Mouse (Mus musculus) left cerebral cortex, postnatal 10 days (tissue): ENCODE results near the gene Desi1. TPM values are rescaled to one million over a fixed set of nuclear protein-coding genes. Genes with fewer than 3 reads are reported as not detected.

Source experiments
- DNase-seq, 2 experiments: peaks; one replicate each; pipeline ENCODE4 v3.0.0; 2021 to 2022; ENCODE audit warnings: low spot score in 2 of 2, mixed read lengths in 1 of 2; ENCODE audit errors: extremely low spot score in 1 of 2
- intact Hi-C: fragments of 180-260 bp; cut with DNase I; formaldehyde crosslinking; loops from one replicate; pipeline ENCODE4 v1.15.1; 2025
- total RNA-seq, 2 experiments: library from RNA; stranded (reverse); gene quantifications; 2 replicates each; pipeline ENCODE4 v1.2.3; 2021

Desi1 gene
- total RNA-seq, result 10 to 100 TPM; 91.9 to 93.6 TPM

DNA sequence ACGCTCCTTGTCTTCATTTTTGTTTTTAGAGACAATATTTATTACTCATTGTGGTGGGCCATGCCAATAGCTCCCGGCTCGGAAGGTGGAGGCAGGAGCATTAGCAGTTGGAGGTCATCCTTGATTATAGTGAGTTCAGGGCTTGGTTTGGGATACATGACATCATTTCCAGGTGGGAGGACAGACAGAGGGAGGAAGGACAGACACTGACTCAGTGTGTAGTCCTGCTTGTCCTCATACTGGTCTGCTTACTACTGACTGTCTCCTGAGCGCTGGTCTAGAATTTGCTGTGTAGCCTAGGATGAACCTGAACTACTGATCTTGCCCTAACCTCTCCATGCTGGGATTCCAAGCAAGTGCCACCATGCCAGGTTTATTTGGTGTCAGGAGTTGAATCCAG lies at the start of gene Desi1:
Gene Desi1 (minus strand): TSS at position 101 of the 400 bp plus-strand sequence.
- intact Hi-C loops, result no loop called here

DNA sequence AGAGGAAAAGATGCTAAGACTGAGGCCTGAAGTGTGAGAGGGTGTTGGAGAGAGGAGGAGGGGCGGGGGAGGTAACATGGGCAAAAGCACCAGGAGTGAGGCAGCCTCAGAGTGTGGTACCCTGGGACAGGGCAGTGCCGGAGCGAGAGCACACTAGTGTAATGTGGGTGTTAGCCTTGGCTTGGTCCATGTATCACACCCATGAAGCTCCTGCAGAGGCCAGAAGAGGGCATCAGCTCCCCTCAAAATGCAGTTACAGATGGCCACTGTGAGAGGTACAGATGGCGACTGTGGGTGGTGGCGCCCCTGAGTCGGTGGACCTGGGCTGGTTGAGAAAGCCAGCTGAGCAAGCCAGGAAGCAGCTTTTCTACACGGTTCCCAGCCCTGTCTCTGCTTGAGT lies 47.5 kb upstream of the Desi1 start:
- DNase-seq, result peak in 1 of 2 experiments; percentile 47
- intact Hi-C loops, result no loop called here

More for the DNA sequence above, at the start of gene Desi1:
- DNase-seq, result no peak

DNA sequence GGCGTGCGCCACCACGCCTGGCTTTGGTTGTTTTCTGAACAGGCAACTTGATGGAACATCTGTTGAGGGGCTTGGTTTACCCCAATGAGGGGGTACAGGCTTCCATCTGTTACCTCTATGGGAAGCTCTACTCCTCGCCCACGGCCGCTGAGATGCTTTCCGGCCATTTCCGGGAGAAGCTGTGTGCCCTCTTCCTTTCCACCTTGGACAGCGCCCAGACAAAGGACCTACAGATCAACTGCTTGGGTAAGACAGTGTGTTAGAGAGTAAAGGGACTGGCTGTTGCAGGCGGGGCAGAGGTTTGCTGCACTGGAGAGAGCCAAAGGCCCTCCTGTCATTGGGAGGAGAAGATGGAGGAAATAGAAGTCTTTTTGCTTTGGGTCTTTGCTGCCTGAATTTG lies 46.2 kb upstream of the Desi1 start:
- intact Hi-C loops, result no loop called here
- DNase-seq, result no peak

DNA sequence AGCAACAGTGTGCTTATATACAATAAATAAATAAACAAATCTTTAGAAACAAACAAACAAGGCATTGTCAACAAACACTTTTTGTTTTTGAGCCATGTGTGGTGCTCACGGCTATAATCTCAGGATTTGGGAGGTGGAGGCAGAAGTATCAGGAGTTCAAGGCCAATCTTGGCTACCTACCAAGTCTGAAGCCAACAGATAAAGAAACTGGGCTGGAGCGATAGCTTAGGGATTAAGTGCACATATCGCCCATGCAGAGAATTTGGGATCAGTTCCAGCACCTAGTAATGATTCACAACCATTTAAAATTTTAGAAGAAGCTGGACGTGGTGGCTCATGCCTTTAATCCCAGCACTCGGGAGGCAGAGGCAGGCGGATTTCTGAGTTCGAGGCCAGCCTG lies 39.8 kb upstream of the Desi1 start:
- intact Hi-C loops, result no loop called here
- DNase-seq, result no peak

DNA sequence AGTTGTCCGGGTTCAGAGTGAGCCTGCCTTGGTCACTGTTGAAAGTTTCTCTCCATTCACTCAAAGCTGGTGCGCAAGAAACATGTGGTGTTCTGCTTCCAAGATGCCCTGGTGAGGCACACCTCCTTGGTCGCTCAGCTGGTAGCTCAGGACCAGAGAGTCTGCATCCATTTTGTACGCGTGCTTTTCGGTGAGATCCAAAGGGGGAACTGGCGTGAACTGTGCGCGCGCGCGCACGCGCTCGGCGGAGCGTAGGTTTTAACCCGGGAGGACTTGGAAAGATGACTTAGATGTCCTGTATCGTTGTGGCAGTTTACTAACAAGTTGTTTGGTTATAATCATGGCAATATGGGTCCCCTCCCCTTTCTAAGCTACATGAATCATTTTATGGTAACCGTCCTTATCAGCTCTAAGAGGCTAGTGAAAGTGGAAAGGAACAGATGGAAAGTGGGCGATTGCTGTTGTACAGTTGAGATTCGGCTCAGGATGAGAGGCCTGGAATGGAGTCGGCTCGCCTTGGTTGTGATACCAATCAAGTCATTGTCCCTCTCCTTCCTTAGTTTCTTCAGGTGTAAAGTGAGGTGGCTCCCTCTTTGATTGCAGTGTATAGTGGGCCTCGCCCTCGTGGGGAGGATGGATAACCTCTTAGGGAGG lies 38.3 kb upstream of the Desi1 start:
- intact Hi-C loops, result no loop called here
- no peak for DNase-seq

DNA sequence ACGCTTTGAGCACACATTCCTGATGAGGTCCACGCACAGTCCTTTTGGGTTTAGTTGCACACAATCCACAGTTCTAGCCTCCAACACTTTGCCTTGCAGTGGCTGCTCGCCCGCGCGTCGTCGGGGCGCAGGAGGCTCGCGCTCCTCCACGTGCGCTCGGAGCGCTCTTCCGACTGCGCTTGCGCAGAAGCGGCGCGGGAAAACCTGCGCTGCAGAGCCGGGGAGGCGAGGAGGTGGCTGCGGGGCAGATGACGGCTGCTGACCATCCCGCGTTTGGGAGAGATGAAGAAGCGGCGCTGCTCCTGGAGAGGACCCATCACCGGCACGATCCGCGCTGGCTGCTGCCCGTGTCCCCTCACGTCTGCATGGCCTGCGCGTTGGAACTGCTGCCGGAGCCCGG lies 36.2 kb upstream of the Desi1 start, which contains the start of gene Mei1:
Gene Mei1 (plus strand): TSS at position 99 of the 400 bp plus-strand sequence.
- intact Hi-C loops, result loop anchor here (5.0 kb wide), 2 partner anchors 37 to 57 kb away; partner anchors contain the start of gene Ccdc134
- DNase-seq, result peak in 1 of 2 experiments; percentile 24

DNA sequence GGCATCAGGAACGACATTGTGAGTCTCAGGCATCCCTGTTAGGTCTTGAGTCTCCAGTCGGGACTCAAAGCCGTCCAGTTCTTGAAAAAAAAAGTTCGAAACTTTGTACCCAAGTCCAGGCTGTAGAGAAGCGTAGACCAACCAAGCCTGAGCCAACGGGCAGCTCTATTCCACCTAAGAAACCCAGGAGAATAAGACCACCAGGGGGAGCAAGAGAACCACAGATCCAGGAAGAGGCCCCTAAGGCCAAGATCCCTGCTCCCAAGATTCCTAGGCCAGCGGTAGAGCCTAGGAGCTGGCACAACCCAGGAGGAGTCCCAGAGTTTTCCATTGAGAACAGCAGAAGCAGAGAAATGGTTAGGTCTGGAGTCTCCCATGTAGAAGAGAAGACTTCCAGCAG lies 31.8 kb upstream of the Desi1 start:
- peak; percentile 71 to 74 for DNase-seq
- intact Hi-C loops, result loop anchor here (2.0 to 5.0 kb wide), 3 partner anchors 42 to 171 kb away; partner anchors contain the start of gene Ccdc134

DNA sequence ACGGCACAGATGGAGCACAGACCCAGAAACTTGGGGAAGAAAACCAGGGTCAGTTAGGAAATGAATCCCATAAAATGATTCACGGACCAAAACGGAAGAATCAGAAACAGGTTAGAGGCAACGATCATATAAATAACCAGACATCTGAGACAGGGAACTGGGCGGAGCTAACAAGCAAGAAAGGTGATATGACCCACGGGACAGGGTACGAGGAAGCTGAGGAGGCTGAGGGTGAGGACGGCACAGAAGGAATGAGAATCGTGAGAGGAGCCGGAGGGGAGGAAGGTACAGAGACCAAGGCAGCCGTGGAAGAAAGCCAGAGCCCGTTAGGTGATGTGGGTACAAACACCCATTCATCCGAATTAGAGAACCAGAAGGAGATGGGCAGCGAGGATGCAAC lies 30.2 kb upstream of the Desi1 start:
- intact Hi-C loops, result loop anchor here (2.0 kb wide), 1 partner anchor 173 kb away; no protein-coding TSS in a partner anchor
- no peak for DNase-seq

DNA sequence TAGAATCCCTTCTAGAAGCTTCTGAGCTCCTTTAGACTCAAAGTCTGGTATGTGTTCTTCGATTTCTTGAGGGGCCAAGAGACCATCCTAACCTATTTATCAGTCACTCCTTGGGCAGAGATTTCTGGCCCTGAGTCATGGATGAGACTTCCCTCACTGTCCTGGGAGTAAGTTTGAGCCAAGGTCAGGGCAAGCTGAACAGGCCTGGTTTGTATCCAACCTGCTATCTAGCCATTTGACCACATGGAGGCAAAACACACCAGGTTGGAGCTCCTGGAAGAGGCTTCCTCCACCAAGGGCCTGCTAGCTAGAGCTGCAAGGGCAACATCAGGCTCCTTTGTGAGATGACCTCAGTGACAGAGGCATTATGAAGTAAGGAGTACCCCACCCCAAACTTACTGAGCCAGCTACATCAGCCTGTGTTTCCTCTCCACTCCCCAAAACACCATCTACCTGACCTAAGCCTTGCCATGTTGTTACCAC lies 25.1 kb upstream of the Desi1 start, which contains the start of gene 4930407I10Rik:
Gene 4930407I10Rik (plus strand): TSS at position 433 of the 483 bp plus-strand sequence.
- no peak for DNase-seq
- intact Hi-C loops, result no loop called here

DNA sequence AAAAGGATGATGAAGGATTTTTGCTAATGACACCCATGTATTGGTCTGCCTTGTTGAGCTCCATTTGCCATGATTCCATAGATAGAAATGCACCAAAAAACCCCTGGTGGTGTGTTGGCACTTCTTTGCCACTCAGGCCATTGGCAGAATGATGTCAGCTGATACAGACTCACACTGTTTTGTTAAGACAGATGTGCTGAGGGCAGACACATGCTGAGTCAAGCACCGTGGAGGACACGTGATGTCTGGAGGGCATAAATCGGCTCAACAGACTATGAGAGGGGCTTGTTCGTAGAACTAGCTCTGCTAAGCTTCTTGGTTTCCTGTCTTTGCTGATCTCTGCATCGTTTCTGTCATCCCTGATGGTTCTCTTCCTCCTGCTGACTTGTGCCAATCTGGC lies 18.9 kb upstream of the Desi1 start:
- intact Hi-C loops, result no loop called here
- DNase-seq, result no peak

DNA sequence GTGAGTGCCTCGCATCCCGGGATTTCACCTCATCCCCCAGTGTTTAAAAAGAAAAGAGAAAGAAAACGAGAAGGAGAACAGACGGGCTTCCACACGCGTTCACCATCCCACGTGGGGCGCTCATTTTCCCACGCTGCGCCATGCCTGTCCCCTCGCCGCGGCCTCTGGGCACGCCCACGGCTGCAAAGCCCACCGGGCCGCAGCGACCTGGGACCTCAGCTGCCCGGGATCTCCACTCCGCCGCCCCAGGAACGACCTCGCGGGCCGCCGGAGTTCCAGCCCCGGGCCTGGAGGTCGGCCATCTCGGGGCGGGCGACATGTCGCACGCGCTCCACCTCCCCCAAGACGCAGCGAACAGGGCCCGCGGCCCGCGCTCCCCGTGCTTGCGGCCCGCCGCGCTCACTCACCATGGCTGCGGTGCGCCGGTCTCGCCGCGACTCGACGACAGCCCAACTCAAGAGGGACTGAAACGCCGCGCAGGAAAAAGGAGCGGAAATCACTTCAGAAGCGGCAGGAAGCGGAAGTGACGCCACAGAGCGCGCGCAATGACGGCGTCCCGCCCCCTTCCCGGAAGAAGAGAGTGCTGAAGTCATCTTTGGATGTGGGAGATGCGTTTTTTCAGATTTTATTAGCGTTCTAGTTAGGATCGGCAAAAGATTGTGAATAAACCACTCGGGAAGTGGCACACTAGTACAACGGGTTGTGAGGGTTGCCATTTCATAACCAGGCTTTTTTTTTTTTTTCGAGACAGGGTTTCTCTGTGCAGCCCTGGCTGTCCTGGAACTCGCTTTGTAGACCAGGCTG lies 13.6 kb upstream of the Desi1 start, which contains the start of gene Snu13:
Gene Snu13 (minus strand): TSS at position 519 of the 804 bp plus-strand sequence.
- intact Hi-C loops, result no loop called here
- peak; percentile 91 to 94 for DNase-seq

DNA sequence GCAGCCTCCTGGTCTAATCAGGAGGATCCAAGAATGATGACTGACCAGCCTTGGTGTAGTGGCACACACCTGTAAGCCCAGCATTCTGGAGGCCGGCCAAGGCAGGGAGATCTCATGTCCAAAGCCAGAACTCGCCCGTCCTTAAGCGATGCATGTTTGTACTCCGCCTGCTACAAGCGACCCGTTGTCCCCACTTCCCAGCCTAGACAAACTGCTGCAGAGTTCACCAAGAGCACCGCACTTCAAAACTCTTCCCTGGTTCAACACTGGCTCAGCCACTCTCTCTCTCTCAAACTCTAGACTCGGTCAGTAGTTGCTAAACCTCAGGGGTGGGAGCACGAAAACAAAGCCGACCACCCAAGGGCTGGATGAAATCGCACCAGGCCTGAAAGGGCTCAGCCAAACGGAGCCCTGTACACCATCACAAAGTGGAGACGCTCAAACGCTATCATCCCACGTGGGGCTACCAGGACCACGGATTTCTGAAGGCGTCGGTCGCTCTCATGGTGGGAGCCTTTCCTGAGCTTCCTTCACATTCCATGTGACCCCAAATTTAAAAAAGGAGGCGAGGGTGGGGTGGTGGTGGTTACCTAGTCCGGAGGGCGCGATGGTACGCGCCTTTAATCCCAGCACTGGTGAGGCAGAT lies 12.7 kb upstream of the Desi1 start:
- intact Hi-C loops, result no loop called here

DNA sequence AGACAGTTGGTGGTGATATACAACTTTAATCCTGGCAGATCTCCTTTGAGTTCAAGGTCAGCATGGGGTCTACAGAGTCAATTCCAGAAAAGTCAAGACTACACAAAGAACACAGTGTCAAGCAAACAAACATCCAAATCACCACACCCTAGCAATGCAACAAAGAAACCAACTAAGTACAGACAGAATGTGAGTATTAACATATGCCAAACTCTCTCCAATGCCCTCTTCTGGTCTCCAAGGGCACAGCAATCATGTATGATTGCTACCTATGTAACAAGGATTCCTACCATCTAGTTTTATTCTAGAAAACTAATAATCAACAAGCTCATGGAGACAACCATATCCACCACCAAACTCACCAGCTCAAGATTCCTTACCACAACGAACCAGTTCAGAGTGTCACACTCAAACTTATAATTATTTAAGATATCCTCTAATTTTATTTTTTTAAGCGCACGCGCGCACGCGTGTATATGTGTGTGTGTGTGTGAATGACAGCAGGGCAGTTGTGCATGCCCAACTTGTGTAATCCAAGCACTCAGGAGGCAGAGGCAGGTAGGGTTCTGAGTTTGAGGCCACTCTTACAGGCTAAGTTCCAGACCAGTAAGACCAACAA lies 10.6 kb upstream of the Desi1 start:
- DNase-seq, result no peak
- intact Hi-C loops, result no loop called here

More for the DNA sequence above, 12.7 kb upstream of the Desi1 start:
- peak in 1 of 2 experiments; percentile 58 for DNase-seq

DNA sequence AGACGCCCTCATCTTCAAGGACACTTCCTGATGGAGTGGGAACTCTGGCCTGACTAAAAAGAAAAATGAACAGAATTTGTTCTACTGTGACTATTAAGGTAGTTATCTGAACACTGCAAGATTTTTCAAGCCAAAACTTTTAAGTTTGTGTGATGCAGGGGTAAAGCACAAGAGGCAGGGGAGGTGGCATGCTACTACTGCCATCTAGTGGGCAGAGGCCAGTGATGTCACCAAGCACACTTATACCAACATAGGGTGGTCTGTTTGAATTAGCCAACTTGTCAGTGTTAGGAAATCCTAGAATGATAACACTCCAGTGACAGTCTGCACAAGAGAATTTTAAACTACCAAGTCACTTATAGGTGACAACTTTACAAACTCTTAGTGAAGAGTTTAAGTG lies 7.0 kb upstream of the Desi1 start:
- DNase-seq, result peak in 1 of 2 experiments; percentile 49
- intact Hi-C loops, result no loop called here

DNA sequence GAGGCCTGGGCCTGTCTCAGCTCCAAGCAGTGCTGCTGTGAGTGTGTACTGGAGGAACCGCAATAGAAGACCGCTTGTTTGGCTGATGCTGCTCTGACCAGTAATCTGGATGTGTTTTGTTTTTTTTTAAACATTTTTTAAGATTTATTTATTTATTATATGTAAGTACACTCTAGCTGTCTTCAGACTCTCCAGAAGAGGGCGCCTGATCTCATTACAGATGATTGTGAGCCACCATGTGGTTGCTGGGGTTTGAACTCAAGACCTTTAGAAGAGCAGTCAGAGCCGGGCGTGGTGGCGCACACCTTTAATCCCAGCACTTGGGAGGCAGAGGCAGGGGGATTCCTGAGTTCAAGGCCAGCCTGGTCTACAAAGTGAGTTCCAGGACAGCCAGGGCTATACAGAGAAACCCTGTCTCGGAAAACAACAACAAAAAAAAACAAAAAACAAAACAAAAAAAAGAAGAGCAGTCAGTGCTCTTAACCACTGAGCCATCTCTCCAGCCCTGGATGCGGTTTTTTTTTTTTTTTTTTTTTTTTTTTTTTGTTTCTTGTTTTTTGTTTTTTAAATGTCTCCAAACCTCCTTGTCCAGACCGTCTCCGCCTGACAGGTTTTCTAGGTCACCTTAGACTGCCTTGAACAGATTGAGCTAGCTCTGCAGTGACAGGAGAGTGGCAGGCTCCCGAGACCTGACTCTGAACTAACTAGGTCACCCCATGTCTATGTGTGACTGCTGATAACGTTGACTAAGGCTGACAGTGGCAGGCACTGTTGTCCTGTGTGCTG lies 2.4 kb upstream of the Desi1 start:
- intact Hi-C loops, result no loop called here
- DNase-seq, result no peak

DNA sequence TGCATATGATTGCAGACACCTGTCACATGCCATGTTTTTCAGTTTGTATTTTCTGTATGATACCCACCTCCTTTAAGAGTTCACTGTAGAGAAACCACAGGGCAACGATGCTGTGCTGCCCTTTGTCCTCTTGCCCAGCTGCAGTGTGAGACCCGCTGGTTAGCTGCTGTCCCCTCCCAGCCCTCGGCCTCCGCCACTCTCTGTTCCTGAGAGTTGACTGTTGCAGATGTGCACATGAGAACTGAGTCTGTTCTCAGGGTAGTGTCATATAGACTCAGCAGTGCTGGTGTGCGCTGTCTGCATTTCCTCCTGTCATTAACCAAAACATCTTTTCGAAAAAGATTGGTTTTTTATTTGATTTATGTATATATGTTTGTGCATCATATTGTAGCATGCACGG lies 1.3 kb downstream of the Desi1 start:
- DNase-seq, result no peak

DNA sequence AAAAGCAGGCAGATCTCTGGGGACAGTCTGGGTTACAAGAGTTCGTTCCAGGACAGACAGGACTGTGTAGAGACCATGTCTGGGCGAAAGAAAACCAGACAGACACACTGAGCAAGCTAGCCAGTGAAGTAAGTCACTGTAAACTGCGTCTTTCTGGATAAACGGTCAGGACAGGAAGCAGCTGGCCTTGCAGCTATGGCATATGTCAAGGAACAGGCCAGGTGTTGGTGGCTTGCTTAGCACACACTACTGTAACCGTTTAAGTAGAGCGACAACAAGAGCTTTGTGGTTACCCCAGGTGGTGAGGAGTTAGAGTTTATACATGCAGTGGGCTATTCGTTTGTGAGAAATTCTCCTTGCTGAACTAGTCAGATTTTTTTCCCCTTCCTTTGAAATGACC lies 5.9 kb downstream of the Desi1 start:
- DNase-seq, result no peak
- intact Hi-C loops, result no loop called here

More for the DNA sequence above, 1.3 kb downstream of the Desi1 start:
- intact Hi-C loops, result no loop called here

DNA sequence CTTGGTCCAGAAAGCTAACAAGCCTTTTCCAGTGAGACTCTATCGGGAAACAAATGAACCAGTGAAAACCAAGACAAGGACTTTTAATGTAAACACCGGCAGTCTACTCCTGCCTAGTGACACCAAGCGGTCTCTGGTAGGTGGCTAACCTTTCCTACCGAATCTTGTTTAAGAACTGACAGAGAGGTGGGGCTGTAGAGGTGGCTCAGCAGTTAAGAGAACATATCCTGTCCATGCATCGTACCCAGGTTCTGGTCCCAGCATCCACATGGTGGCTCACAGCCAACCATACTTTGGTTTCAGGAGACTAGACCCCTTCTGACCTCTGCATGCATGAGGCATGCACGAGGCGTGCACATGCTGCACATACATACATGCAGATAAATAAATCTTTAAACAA lies 6.4 kb downstream of the Desi1 start:
- no peak for DNase-seq
- intact Hi-C loops, result no loop called here
